Mouse (Mus musculus) neural tube, embryonic 12.5 days (tissue): ENCODE measurements at regions not wholly inside any gene's neighbourhood (a gene's known extent, or its start where the extent isn't known, plus 50 kb on each side); places are given as distances from the start of the nearest gene placed in this dataset.

Experiments
- ATAC-seq: fragments of 200-750 bp; cut with Nextera tagmentation; 2 replicates; pipeline ENCODE4 v1.8.0; 2017; ENCODE audit warnings: low read depth, mild to moderate bottlenecking, moderate TSS enrichment, moderate library complexity; ENCODE audit not compliant: low FRiP score
- H3K27ac ChIP-seq: fragments of 300-500 bp; sonication (generic); 2 replicates; pipeline ENCODE4 v1.5.1; 2016
- H3K27me3 ChIP-seq: fragments of 300-500 bp; sonication (generic); replicated peaks from 2 replicates; pipeline ENCODE4 v1.6.1; 2016; ENCODE audit warnings: mild to moderate bottlenecking
- H3K36me3 ChIP-seq: fragments of 300-500 bp; sonication (generic); 2 replicates; pipeline ENCODE4 v1.6.1; 2016; ENCODE audit warnings: mild to moderate bottlenecking
- H3K4me1 ChIP-seq: fragments of 300-500 bp; sonication (generic); 2 replicates; pipeline ENCODE4 v1.6.1; 2016
- H3K4me2 ChIP-seq: fragments of 300-500 bp; sonication (generic); replicated peaks from 2 replicates; pipeline ENCODE4 v1.6.1; 2016; ENCODE audit warnings: mild to moderate bottlenecking
- H3K4me3 ChIP-seq: fragments of 300-500 bp; sonication (generic); 2 replicates; pipeline ENCODE4 v1.5.1; 2016
- H3K9ac ChIP-seq: fragments of 300-500 bp; sonication (generic); 2 replicates; pipeline ENCODE4 v1.6.1; 2016; ENCODE audit warnings: mild to moderate bottlenecking
- H3K9me3 ChIP-seq: fragments of 300-500 bp; sonication (generic); 2 replicates; pipeline ENCODE4 v1.6.1; 2016; ENCODE audit warnings: mild to moderate bottlenecking
- WGBS: fragments of 180-500 bp; shearing (Covaris S2); methylation state at CpG from one replicate; pipeline ENCODE4 v1.1.7; 2016; 5-methylcytosine and 5-hydroxymethylcytosine counted together

- no peak overlapping the region for H3K4me3 ChIP-seq
- no peak overlapping the region for H3K9ac ChIP-seq
- no peak overlapping the region for H3K4me2 ChIP-seq
- no peaks in the 10 kb centered on the region for H3K9me3 ChIP-seq
- no peak for ATAC-seq
- H3K36me3 ChIP-seq, result no peaks in the 10 kb centered on the region
- H3K4me1 ChIP-seq, result no peaks in the 10 kb centered on the region
- H3K27ac ChIP-seq, result no peak overlapping the region
- WGBS, result 84% methylated on average over 5 of the region's 5 CpGs
- H3K27me3 ChIP-seq, result no peaks in the 10 kb centered on the region
Observed at GRCm38 (mm10) chr6:144874251-144874650, 92.5 kb upstream of the Sox5 start.

GRCm38 (mm10) chr6:144870949-144871348 is 89.2 kb upstream of the Sox5 start:
- Histone ChIP-seq H3K4me1 (0 out of 2 replicates have a peak, but pooled peaks cover 5% of the 10 kb centered on the region), H3K4me3 (no peak overlapping the region), H3K36me3 (no peaks in the 10 kb centered on the region), H3K27ac (no peak overlapping the region), H3K9ac (no peak overlapping the region), H3K9me3 (no peaks in the 10 kb centered on the region), H3K27me3 (no peaks in the 10 kb centered on the region), H3K4me2 (no peak overlapping the region)
- no peak for ATAC-seq
- 94% methylated on average over 8 of the region's 8 CpGs for WGBS

- Histone ChIP-seq H3K4me2 (no peak overlapping the region), H3K9ac (no peak overlapping the region), H3K4me3 (no peak overlapping the region), H3K27me3 (no peaks in the 10 kb centered on the region), H3K4me1 (0 out of 2 replicates have a peak, but pooled peaks cover 5% of the 10 kb centered on the region), H3K9me3 (no peaks in the 10 kb centered on the region), H3K27ac (no peak overlapping the region), H3K36me3 (no peaks in the 10 kb centered on the region)
- 43% methylated on average over 9 of the region's 9 CpGs for WGBS
- no peak for ATAC-seq
Observed at GRCm38 (mm10) chr6:144867333-144867732, 85.6 kb upstream of the Sox5 start.

- Histone ChIP-seq H3K9ac (no peak overlapping the region), H3K4me2 (no peak overlapping the region), H3K9me3 (no peaks in the 10 kb centered on the region), H3K36me3 (no peaks in the 10 kb centered on the region), H3K27ac (no peak overlapping the region), H3K4me3 (no peak overlapping the region), H3K4me1 (peaks cover 5% of the 10 kb centered on the region; the same call in 1 of the 2 replicates), H3K27me3 (no peaks in the 10 kb centered on the region)
- WGBS, result 75% methylated on average over 6 of the region's 6 CpGs
- no peak for ATAC-seq
Observed at GRCm38 (mm10) chr6:144864026-144864425, 82.2 kb upstream of the Sox5 start.

GRCm38 (mm10) chr6:144863430-144863994 is 81.7 kb upstream of the Sox5 start:
- Histone ChIP-seq H3K9me3 (no peaks in the 10 kb centered on the region), H3K4me2 (no peak overlapping the region), H3K36me3 (no peaks in the 10 kb centered on the region), H3K27me3 (no peaks in the 10 kb centered on the region), H3K9ac (no peak overlapping the region), H3K4me1 (peaks cover 5% of the 10 kb centered on the region; the same call in 1 of the 2 replicates), H3K4me3 (no peak overlapping the region), H3K27ac (no peak overlapping the region)
- 94% methylated on average over 3 of the region's 3 CpGs for WGBS
- ATAC-seq, result no peak

GRCm38 (mm10) chr6:144841510-144841909 is 59.7 kb upstream of the Sox5 start:
- Histone ChIP-seq H3K9me3 (no peaks in the 10 kb centered on the region), H3K4me2 (no peak overlapping the region), H3K27me3 (no peaks in the 10 kb centered on the region), H3K36me3 (no peaks in the 10 kb centered on the region), H3K9ac (no peak overlapping the region), H3K4me1 (no peaks in the 10 kb centered on the region), H3K27ac (no peak overlapping the region), H3K4me3 (no peak overlapping the region)
- 76% methylated on average over 3 of the region's 3 CpGs for WGBS
- ATAC-seq, result no peak

- Histone ChIP-seq H3K36me3 (no peaks in the 10 kb centered on the region), H3K4me3 (no peak overlapping the region), H3K4me2 (no peak overlapping the region), H3K4me1 (peaks cover 8% of the 10 kb centered on the region), H3K27me3 (no peaks in the 10 kb centered on the region), H3K9ac (no peak overlapping the region), H3K27ac (no peak overlapping the region), H3K9me3 (no peaks in the 10 kb centered on the region)
- WGBS, result 89% methylated on average over 1 of the region's 1 CpGs
- no peak for ATAC-seq
Observed at GRCm38 (mm10) chr6:144839383-144839782, 57.6 kb upstream of the Sox5 start.

GRCm38 (mm10) chr6:144834323-144835183 is 52.8 kb upstream of the Sox5 start:
- Histone ChIP-seq H3K4me3 (no peak overlapping the region), H3K9ac (no peak overlapping the region), H3K9me3 (no peaks in the 10 kb centered on the region), H3K27me3 (no peaks in the 10 kb centered on the region), H3K27ac (no peak overlapping the region), H3K4me2 (peak overlapping the region; percentile 42), H3K36me3 (no peaks in the 10 kb centered on the region), H3K4me1 (peaks cover 13% of the 10 kb centered on the region)
- 18% methylated on average over 19 of the region's 19 CpGs for WGBS
- ATAC-seq, result peak; percentile 70
